ENCODE assay signal across 16 mouse cellular contexts in genomic region chr4:32188752-32189415, GRCm38 (mm10). TPM values are rescaled to one million over a fixed set of nuclear protein-coding genes. Genes with fewer than 3 reads are reported as not detected.
DNase-seq lines count a peak whose midpoint lies in the region; ATAC-seq and TF ChIP-seq lines count a peak whose summit lies in the region.
"Had no signal": no experiment of that assay in that cellular context is flagged by ENCODE, and none has a peak within 500 bp of the region (broad histone marks: within the 10 kb centered on the region; RNA-seq: fewer than 3 reads in every experiment).

No protein-coding gene starts in this region.

- TF ChIP-seq CTCF in layer of hippocampus, adult 2 months (conservative IDR thresholded peaks at IDR 0.05), result no peak

- no peak overlapping the region for H3K27ac ChIP-seq in layer of hippocampus, adult 2 months
- peak overlapping the region; percentile 78 for H3K27ac ChIP-seq in forebrain, embryonic 14.5 days (ENCODE audit: low read depth, low read length)
- no peak overlapping the region for H3K27ac ChIP-seq in heart, embryonic 12.5 days (ENCODE audit: poor library complexity, severe bottlenecking)
- H3K27ac ChIP-seq: embryonic facial prominence, embryonic 13.5 days; left cerebral cortex, adult 2 months; midbrain, embryonic 13.5 days had no signal

- WGBS in forebrain, embryonic 14.5 days, result 11% methylated on average over 8 of the region's 8 CpGs
- WGBS in heart, embryonic 12.5 days, result 44% methylated on average over 8 of the region's 8 CpGs

- no peak overlapping the region for H3K4me3 ChIP-seq in layer of hippocampus, adult 2 months
- no peak overlapping the region for H3K4me3 ChIP-seq in forebrain, embryonic 14.5 days (ENCODE audit: low read depth, low read length)
- H3K4me3 ChIP-seq in heart, embryonic 12.5 days, result no peak overlapping the region
- H3K4me3 ChIP-seq: embryonic facial prominence, embryonic 13.5 days; left cerebral cortex, adult 2 months; midbrain, embryonic 13.5 days had no signal

- H3K36me3 ChIP-seq in forebrain, embryonic 14.5 days (ENCODE audit: control insufficient read depth, insufficient read depth, low read length), result no peaks in the 10 kb centered on the region
- H3K36me3 ChIP-seq in heart, embryonic 12.5 days, result no peaks in the 10 kb centered on the region
- H3K36me3 ChIP-seq: embryonic facial prominence, embryonic 13.5 days; midbrain, embryonic 13.5 days had no signal

- H3K4me1 ChIP-seq in forebrain, embryonic 14.5 days (ENCODE audit: control insufficient read depth, insufficient read depth, low read length), result peaks cover 18% of the 10 kb centered on the region
- H3K4me1 ChIP-seq in heart, embryonic 12.5 days (replicated peaks), result peaks cover 3% of the 10 kb centered on the region; the same call in 1 of the 2 replicates
- H3K4me1 ChIP-seq: embryonic facial prominence, embryonic 13.5 days; midbrain, embryonic 13.5 days had no signal

- peak; percentile 85 for ATAC-seq in forebrain, embryonic 14.5 days
- no peak for ATAC-seq in heart, embryonic 12.5 days (ENCODE audit: insufficient number of reproducible peaks, low FRiP score)
- ATAC-seq: midbrain, embryonic 13.5 days had no signal

- no peak overlapping the region for H3K9ac ChIP-seq in forebrain, embryonic 14.5 days (ENCODE audit: low read length)
- no peak overlapping the region for H3K9ac ChIP-seq in heart, embryonic 12.5 days
- H3K9ac ChIP-seq: embryonic facial prominence, embryonic 13.5 days; midbrain, embryonic 13.5 days had no signal

- H3K27me3 ChIP-seq in forebrain, embryonic 14.5 days (replicated peaks; ENCODE audit: control insufficient read depth, insufficient read depth, low read length), result no peaks in the 10 kb centered on the region
- no peaks in the 10 kb centered on the region for H3K27me3 ChIP-seq in heart, embryonic 12.5 days (replicated peaks)
- H3K27me3 ChIP-seq: embryonic facial prominence, embryonic 13.5 days; midbrain, embryonic 13.5 days had no signal

- H3K4me2 ChIP-seq in forebrain, embryonic 14.5 days (ENCODE audit: low read length), result no peak overlapping the region
- H3K4me2 ChIP-seq in heart, embryonic 12.5 days, result no peak overlapping the region
- H3K4me2 ChIP-seq: embryonic facial prominence, embryonic 13.5 days; heart, embryonic 11.5 days; midbrain, embryonic 13.5 days had no signal

- peak; percentile 14 to 17 for DNase-seq in layer of hippocampus, adult 2 months (ENCODE audit: low spot score in 2 of 2)
- no peak for DNase-seq in layer of hippocampus, adult 9-11 months
- peak; percentile 9 for DNase-seq in right cerebral cortex, adult 18-20 months
- no peak for DNase-seq in right cerebral cortex, postnatal 14 days
- DNase-seq in forebrain, embryonic 14.5 days (ENCODE audit: low spot score), result peak; percentile 90
- DNase-seq in embryo, embryonic 10 days (ENCODE audit: low spot score), result no peak
- DNase-seq: adrenal gland, adult 8-10 months; cerebellum, postnatal 36 days; heart, postnatal 36 days; kidney, adult 9 months; lung, postnatal 36 days had no signal

- no peaks in the 10 kb centered on the region for H3K9me3 ChIP-seq in forebrain, embryonic 14.5 days (replicated peaks; ENCODE audit: control insufficient read depth, low read length)
- H3K9me3 ChIP-seq in heart, embryonic 12.5 days (replicated peaks), result no peaks in the 10 kb centered on the region
- H3K9me3 ChIP-seq: embryonic facial prominence, embryonic 13.5 days; midbrain, embryonic 13.5 days had no signal

RNA-seq across cellular contexts. Expression of gene Bach2, which starts 49.7 kb away (rescaled TPM):
- 10 to 100 TPM; 11.1 to 15.6 TPM for total RNA-seq in layer of hippocampus, adult 2 months (2021)
- 21.9 and 26.0 TPM in 2 replicates for polyA plus RNA-seq in forebrain, embryonic 14.5 days (2014; fragmentation: Nextera tagmentation; extraction: Ambion mirVana)
- polyA plus RNA-seq in heart, embryonic 12.5 days (2016; fragmentation: Nextera tagmentation; extraction: Ambion mirVana), result 7.0 and 8.6 TPM in 2 replicates

Comparison
In these comparisons a context has a peak if more than half of its experiments do, and no peak if none do; other contexts are left out.
1. DNase-seq: peak in layer of hippocampus, adult 2 months (2 of 2), right cerebral cortex, adult 18-20 months (single experiment) and forebrain, embryonic 14.5 days (single experiment); none in layer of hippocampus, adult 9-11 months (single experiment), right cerebral cortex, postnatal 14 days (single experiment) and embryo, embryonic 10 days (single experiment).